Comparison of ENCODE assay signal across 24 mouse cellular contexts in genomic region chr16:26886337-26886736, GRCm38 (mm10).
DNase-seq lines count a peak whose midpoint lies in the region; ATAC-seq and TF ChIP-seq lines count a peak whose summit lies in the region.
"Had no signal": no experiment of that assay in that cellular context is flagged by ENCODE, and none has a peak within 500 bp of the region (broad histone marks: within the 10 kb centered on the region; RNA-seq: fewer than 3 reads in every experiment).

No protein-coding gene starts in this region.

- peak; percentile 64 for DNase-seq in CH12.LX (ENCODE audit: extremely low read depth)
- no peak for DNase-seq in G1E (ENCODE audit: low spot score)
- peak; percentile 63 for DNase-seq in MEL (ENCODE audit: low read depth, low spot score)
- DNase-seq in MEL-GATA-1-ER (ENCODE audit: extremely low read depth, low read depth): peak; percentile 26
- DNase-seq in urinary bladder, postnatal 10 days (ENCODE audit: low spot score): no peak
- DNase-seq in embryonic facial prominence, embryonic 10.5 days (ENCODE audit: low spot score): no peak
- no peak for DNase-seq in hindbrain, embryonic 14.5 days (ENCODE audit: low spot score)
- DNase-seq: adrenal gland, adult 2 months; adrenal gland, adult 8-10 months; adrenal gland, postnatal 10 days; adrenal gland, postnatal 14 days; adrenal gland, postnatal 25 days; adrenal gland, postnatal 36 days; B cell, adult 2 months; cerebellum, adult 11 months; cerebellum, adult 11-12 months; cerebellum, adult 18-20 months; cerebellum, adult 2 months; cerebellum, adult 8-10 months; cerebellum, adult 9-10 months had no signal

- no peak overlapping the region for H3K27ac ChIP-seq in CH12.LX (ENCODE audit: insufficient read depth, low read depth)
- no peak overlapping the region for H3K27ac ChIP-seq in MEL (ENCODE audit: control insufficient read depth, low read depth, low read length)
- no peak overlapping the region for H3K27ac ChIP-seq in midbrain, embryonic 15.5 days
- H3K27ac ChIP-seq in embryonic facial prominence, embryonic 10.5 days (replicated peaks): no peak overlapping the region
- H3K27ac ChIP-seq in hindbrain, embryonic 14.5 days: no peak overlapping the region

- H3K79me2 ChIP-seq in CH12.LX (replicated peaks; ENCODE audit: control insufficient read depth, extremely low read depth, insufficient read depth, poor library complexity, severe bottlenecking) (no peaks in the 10 kb centered on the region), MEL (ENCODE audit: control insufficient read depth, insufficient read depth, low read length, poor library complexity) (no peaks in the 10 kb centered on the region)

- no peaks in the 10 kb centered on the region for H3K36me3 ChIP-seq in CH12.LX (replicated peaks in 1 of 2; ENCODE audit: control insufficient read depth in 1 of 2, insufficient read depth in 1 of 2, low read length in 1 of 2)
- no peaks in the 10 kb centered on the region for H3K36me3 ChIP-seq in G1E (replicated peaks)
- H3K36me3 ChIP-seq in MEL (ENCODE audit: control insufficient read depth in 1 of 2, insufficient read depth in 2 of 2, low read length in 2 of 2): no peaks in the 10 kb centered on the region; a peak in 1 of 4 replicates
- no peaks in the 10 kb centered on the region for H3K36me3 ChIP-seq in midbrain, embryonic 15.5 days (replicated peaks)
- no peaks in the 10 kb centered on the region for H3K36me3 ChIP-seq in embryonic facial prominence, embryonic 10.5 days (replicated peaks)
- H3K36me3 ChIP-seq in hindbrain, embryonic 14.5 days (replicated peaks; ENCODE audit: control insufficient read depth, insufficient read depth): no peaks in the 10 kb centered on the region

- no peak for TF ChIP-seq RAD21 in CH12.LX (IDR thresholded peaks at IDR 0.05; ENCODE audit: low read depth, low read length)
- no peak for TF ChIP-seq RAD21 in MEL (IDR thresholded peaks at IDR 0.05; ENCODE audit: low read depth, low read length)

- WGBS in midbrain, embryonic 15.5 days: 81% methylated on average over 4 of the region's 4 CpGs
- WGBS in embryonic facial prominence, embryonic 10.5 days: 79% methylated on average over 4 of the region's 4 CpGs
- WGBS in hindbrain, embryonic 14.5 days: 81% methylated on average over 4 of the region's 4 CpGs

- TF ChIP-seq POLR2A in CH12.LX (IDR thresholded peaks at IDR 0.05; ENCODE audit: low read depth, low read length) (no peak), MEL (IDR thresholded peaks at IDR 0.05; ENCODE audit: control insufficient read depth in 1 of 2, insufficient read depth in 1 of 2, low read depth in 1 of 2, low read length in 2 of 2, poor library complexity in 1 of 2) (no peak)

- peaks cover 0 to 28% of the 10 kb centered on the region in 2 experiments; a peak in 2 of 4 replicates for H3K4me1 ChIP-seq in CH12.LX (ENCODE audit: control insufficient read depth in 1 of 2, insufficient read depth in 2 of 2)
- no peaks in the 10 kb centered on the region for H3K4me1 ChIP-seq in G1E (ENCODE audit: insufficient read depth, low read depth, low read length)
- no peaks in the 10 kb centered on the region for H3K4me1 ChIP-seq in MEL (ENCODE audit: control insufficient read depth in 1 of 2, insufficient read depth in 2 of 2, low read length in 2 of 2)
- no peaks in the 10 kb centered on the region for H3K4me1 ChIP-seq in midbrain, embryonic 15.5 days
- H3K4me1 ChIP-seq in embryonic facial prominence, embryonic 10.5 days: no peaks in the 10 kb centered on the region
- no peaks in the 10 kb centered on the region for H3K4me1 ChIP-seq in hindbrain, embryonic 14.5 days (replicated peaks; ENCODE audit: control insufficient read depth, insufficient read depth, low read length)

- in situ Hi-C loops in CH12.LX (cut with MboI; ENCODE audit: low pct_ligation_motif_present, low pct_unique_long_range_greater_than_20kb, low sequenced_read_pairs): no loop called here

- no peaks in the 10 kb centered on the region for H3K27me3 ChIP-seq in CH12.LX (replicated peaks)
- H3K27me3 ChIP-seq in G1E (ENCODE audit: insufficient read depth, low read length): no peaks in the 10 kb centered on the region
- H3K27me3 ChIP-seq in MEL (ENCODE audit: control insufficient read depth in 1 of 2, insufficient read depth in 2 of 2, low read length in 2 of 2): no peaks in the 10 kb centered on the region
- no peaks in the 10 kb centered on the region for H3K27me3 ChIP-seq in midbrain, embryonic 15.5 days (replicated peaks)
- H3K27me3 ChIP-seq in embryonic facial prominence, embryonic 10.5 days (replicated peaks; ENCODE audit: low read depth, poor library complexity, severe bottlenecking): no peaks in the 10 kb centered on the region
- H3K27me3 ChIP-seq in hindbrain, embryonic 14.5 days (ENCODE audit: control insufficient read depth, insufficient read depth, low read length): no peaks in the 10 kb centered on the region

- H3K9me3 ChIP-seq in CH12.LX (replicated peaks; ENCODE audit: low read length) (no peaks in the 10 kb centered on the region), G1E (replicated peaks) (no peaks in the 10 kb centered on the region), MEL (replicated peaks; ENCODE audit: insufficient read depth, low read length) (no peaks in the 10 kb centered on the region)
- no peaks in the 10 kb centered on the region for H3K9me3 ChIP-seq in midbrain, embryonic 15.5 days
- H3K9me3 ChIP-seq in embryonic facial prominence, embryonic 10.5 days: no peaks in the 10 kb centered on the region
- no peaks in the 10 kb centered on the region for H3K9me3 ChIP-seq in hindbrain, embryonic 14.5 days (ENCODE audit: control insufficient read depth, low read length)

- TF ChIP-seq CTCF in CH12.LX (conservative IDR thresholded peaks at IDR 0.05 in 1 of 2, IDR thresholded peaks at IDR 0.05 in 1 of 2; ENCODE audit: low read depth in 2 of 2, low read length in 2 of 2) (no peak), G1E (IDR thresholded peaks at IDR 0.05; ENCODE audit: low read depth, low read length) (no peak), MEL (IDR thresholded peaks at IDR 0.05 in 2 of 3, conservative IDR thresholded peaks at IDR 0.05 in 1 of 3; ENCODE audit: control insufficient read depth in 1 of 3, insufficient read depth in 1 of 3, low read depth in 2 of 3, low read length in 3 of 3, poor library complexity in 1 of 3, severe bottlenecking in 1 of 3) (no peak)

- ATAC-seq in G1E (ENCODE audit: extremely low read depth, insufficient number of reproducible peaks, low FRiP score, poor library complexity, severe bottlenecking): peak; percentile 66
- ATAC-seq in midbrain, embryonic 15.5 days (replicated peaks): no peak
- no peak for ATAC-seq in hindbrain, embryonic 14.5 days (ENCODE audit: low FRiP score)
- ATAC-seq: activated CD4-positive, CD25-positive, alpha-beta regulatory T cell, adult 4 months; CD4-positive, CD25-positive, alpha-beta regulatory T cell, adult 4 months; Patski had no signal

- dilution Hi-C loops in CH12.LX (cut with MboI; ENCODE audit: extremely low pct_ligation_motif_present, extremely low pct_unique_long_range_greater_than_20kb, low sequenced_read_pairs): no loop called here

- H3K4me2 ChIP-seq in CH12.LX (ENCODE audit: insufficient read depth, low read depth, poor library complexity, severe bottlenecking): no peak overlapping the region
- no peak overlapping the region for H3K4me2 ChIP-seq in midbrain, embryonic 15.5 days
- no peak overlapping the region for H3K4me2 ChIP-seq in hindbrain, embryonic 14.5 days (replicated peaks)

- H3K9ac ChIP-seq in CH12.LX (ENCODE audit: insufficient read depth, low read depth) (no peak overlapping the region), MEL (ENCODE audit: control insufficient read depth, low read depth, low read length, poor library complexity, severe bottlenecking) (no peak overlapping the region)
- no peak overlapping the region for H3K9ac ChIP-seq in midbrain, embryonic 15.5 days
- no peak overlapping the region for H3K9ac ChIP-seq in hindbrain, embryonic 14.5 days

- TF ChIP-seq EP300 in CH12.LX (IDR thresholded peaks at IDR 0.05; ENCODE audit: low read length): no peak
- peak in 1 of 2 experiments; percentile 44; a peak in 1 of 4 replicates for TF ChIP-seq EP300 in MEL (IDR thresholded peaks at IDR 0.05; ENCODE audit: low read depth in 1 of 2, low read length in 2 of 2)

- H3K4me3 ChIP-seq in CH12.LX (replicated peaks in 1 of 3; ENCODE audit: low read depth in 2 of 3, low read length in 2 of 3, poor library complexity in 1 of 3) (no peak overlapping the region), G1E (ENCODE audit: low read depth, low read length) (no peak overlapping the region), MEL (ENCODE audit: control insufficient read depth in 1 of 2, insufficient read depth in 1 of 2, low read depth in 2 of 2, low read length in 2 of 2) (no peak overlapping the region)
- H3K4me3 ChIP-seq in midbrain, embryonic 15.5 days: no peak overlapping the region
- no peak overlapping the region for H3K4me3 ChIP-seq in embryonic facial prominence, embryonic 10.5 days
- H3K4me3 ChIP-seq in hindbrain, embryonic 14.5 days (replicated peaks; ENCODE audit: low read length): no peak overlapping the region

TF ChIP-seq in CH12.LX, 34 proteins besides CTCF, POLR2A, EP300 and RAD21:
- TF ChIP-seq USF2 (conservative IDR thresholded peaks at IDR 0.05; ENCODE audit: low read depth, low read length): no peak
- TF ChIP-seq ETS1 (conservative IDR thresholded peaks at IDR 0.05; ENCODE audit: low read depth, low read length): peak; percentile 31
- no peak for TF ChIP-seq MAX (IDR thresholded peaks at IDR 0.05; ENCODE audit: low read length)
- TF ChIP-seq BHLHE40 (IDR thresholded peaks at IDR 0.05; ENCODE audit: low read depth, low read length): no peak
- no peak for TF ChIP-seq ZMIZ1 (IDR thresholded peaks at IDR 0.05; ENCODE audit: low read depth, low read length)

TF ChIP-seq in MEL, 35 proteins besides CTCF, POLR2A, EP300 and RAD21:
- TF ChIP-seq ETS1 (IDR thresholded peaks at IDR 0.05; ENCODE audit: low read depth, low read length) (peak; percentile 77), POLR2AphosphoS2 (IDR thresholded peaks at IDR 0.05; ENCODE audit: low read length) (no peak), TBP (IDR thresholded peaks at IDR 0.05; ENCODE audit: low read depth, low read length) (no peak)

Comparison
In these comparisons a context has a peak if more than half of its experiments do, and no peak if none do; other contexts are left out.
1. DNase-seq: peak in CH12.LX (single experiment), MEL (single experiment) and MEL-GATA-1-ER (single experiment); none in G1E (single experiment), urinary bladder, postnatal 10 days (single experiment), embryonic facial prominence, embryonic 10.5 days (single experiment) and hindbrain, embryonic 14.5 days (single experiment).
2. Of the 35 proteins assayed by ChIP-seq in both MEL and CH12.LX: peak only in MEL: none; only in CH12.LX: none; in both: ETS1; in neither: 33; mixed calls (peak in some experiments, not most) for 1.